Mouse (Mus musculus) lung, embryonic 16.5 days (tissue): ENCODE results near the gene Fuca1. TPM values are rescaled to one million over a fixed set of nuclear protein-coding genes. Genes with fewer than 3 reads are reported as not detected.

Experiments used
- ATAC-seq: fragments of 200-750 bp; cut with Nextera tagmentation; 2 replicates; pipeline ENCODE4 v1.8.0; 2017; ENCODE audit warnings: low read depth, mild to moderate bottlenecking, moderate library complexity
- H3K27ac ChIP-seq: fragments of 300-500 bp; sonication (generic); 2 replicates; pipeline ENCODE4 v1.5.1; 2014; ENCODE audit warnings: mild to moderate bottlenecking, control low read depth, low read length
- H3K27me3 ChIP-seq: fragments of 300-500 bp; sonication (generic); 2 replicates; pipeline ENCODE4 v1.6.1; 2014; ENCODE audit warnings: low read depth, low read length, mixed read lengths; ENCODE audit not compliant: control insufficient read depth, insufficient read depth
- H3K36me3 ChIP-seq: fragments of 300-500 bp; sonication (generic); 2 replicates; pipeline ENCODE4 v1.6.1; 2014; ENCODE audit warnings: low read length; ENCODE audit not compliant: control insufficient read depth, insufficient read depth
- H3K4me1 ChIP-seq: fragments of 300-500 bp; sonication (generic); replicated peaks from 2 replicates; pipeline ENCODE4 v1.6.1; 2014; ENCODE audit warnings: low read length, mixed read lengths; ENCODE audit not compliant: control insufficient read depth, insufficient read depth
- H3K4me2 ChIP-seq: fragments of 300-500 bp; sonication (generic); 2 replicates; pipeline ENCODE4 v1.6.1; 2014; ENCODE audit warnings: low read depth, low read length, control low read depth
- H3K4me3 ChIP-seq: fragments of 300-500 bp; sonication (generic); 2 replicates; pipeline ENCODE4 v1.5.1; 2014; ENCODE audit warnings: mild to moderate bottlenecking, low read length, control low read depth
- H3K9ac ChIP-seq: fragments of 300-500 bp; sonication (generic); 2 replicates; pipeline ENCODE4 v1.6.1; 2014; ENCODE audit warnings: low read length, control low read depth
- H3K9me3 ChIP-seq: fragments of 300-500 bp; sonication (generic); 2 replicates; pipeline ENCODE4 v1.6.1; 2016; ENCODE audit warnings: low read length; ENCODE audit not compliant: control insufficient read depth
- WGBS: fragments of 180-500 bp; shearing (Covaris S2); extraction: QIAGEN DNeasy Blood & Tissue Kit; methylation state at CpG from one replicate; pipeline ENCODE4 v1.1.7; 2014; 5-methylcytosine and 5-hydroxymethylcytosine counted together
- polyA plus RNA-seq: library from polyadenylated mRNA; unstranded; fragments of >200 nt; fragmentation: Nextera tagmentation; extraction: Ambion mirVana; gene quantifications from 2 replicates; pipeline ENCODE4 v1.2.1, GENCODE M21; 2015

The Fuca1 gene
- polyA plus RNA-seq, 1 experiment from 2014 or later, result 76.4 TPM

GRCm38 (mm10) chr4:135886184-135886583 is 34.4 kb upstream of the Fuca1 start:
- Histone ChIP-seq H3K9ac (no peak overlapping the region), H3K36me3 (no peaks in the 10 kb centered on the region), H3K27me3 (no peaks in the 10 kb centered on the region), H3K4me1 (peaks cover 12% of the 10 kb centered on the region), H3K27ac (no peak overlapping the region), H3K9me3 (no peaks in the 10 kb centered on the region), H3K4me2 (no peak overlapping the region), H3K4me3 (no peak overlapping the region)
- 75% methylated on average over 4 of the region's 4 CpGs for WGBS
- ATAC-seq, result no peak

GRCm38 (mm10) chr4:135888448-135889057 is 32.0 kb upstream of the Fuca1 start:
- no peaks in the 10 kb centered on the region for H3K36me3 ChIP-seq
- peaks cover 7% of the 10 kb centered on the region for H3K4me1 ChIP-seq

GRCm38 (mm10) chr4:135889146-135889883 is 31.2 kb upstream of the Fuca1 start:
- 76% methylated on average over 7 of the region's 7 CpGs for WGBS
- no peak overlapping the region for H3K4me3 ChIP-seq
- H3K4me1 ChIP-seq, result no peaks in the 10 kb centered on the region; the same call in 1 of the 2 replicates
- no peak overlapping the region for H3K9ac ChIP-seq
- no peaks in the 10 kb centered on the region for H3K27me3 ChIP-seq
- H3K9me3 ChIP-seq, result no peaks in the 10 kb centered on the region
- H3K36me3 ChIP-seq, result no peaks in the 10 kb centered on the region
- H3K4me2 ChIP-seq, result no peak overlapping the region
- no peak; the same call in 1 of the 2 replicates for ATAC-seq
- no peak overlapping the region for H3K27ac ChIP-seq

More at GRCm38 (mm10) chr4:135888448-135889057, 32.0 kb upstream of the Fuca1 start:
- Histone ChIP-seq H3K4me3 (no peak overlapping the region), H3K4me2 (no peak overlapping the region), H3K9me3 (no peaks in the 10 kb centered on the region), H3K27me3 (no peaks in the 10 kb centered on the region), H3K9ac (no peak overlapping the region), H3K27ac (no peak overlapping the region)
- ATAC-seq, result no peak
- WGBS, result 87% methylated on average over 24 of the region's 24 CpGs

GRCm38 (mm10) chr4:135889884-135890283 is 30.7 kb upstream of the Fuca1 start:
- WGBS, result 1% methylated on average over 4 of the region's 4 CpGs
- no peak overlapping the region for H3K4me2 ChIP-seq
- ATAC-seq, result peak; percentile 91
- no peak overlapping the region for H3K9ac ChIP-seq
- no peaks in the 10 kb centered on the region for H3K9me3 ChIP-seq
- H3K36me3 ChIP-seq, result no peaks in the 10 kb centered on the region
- no peak overlapping the region for H3K27ac ChIP-seq
- H3K4me3 ChIP-seq, result no peak overlapping the region
- H3K4me1 ChIP-seq, result no peaks in the 10 kb centered on the region
- H3K27me3 ChIP-seq, result no peaks in the 10 kb centered on the region

GRCm38 (mm10) chr4:135891539-135891938 is 29.0 kb upstream of the Fuca1 start:
- Histone ChIP-seq H3K9ac (no peak overlapping the region), H3K4me2 (no peak overlapping the region), H3K9me3 (no peaks in the 10 kb centered on the region), H3K4me1 (no peaks in the 10 kb centered on the region), H3K27me3 (no peaks in the 10 kb centered on the region), H3K36me3 (no peaks in the 10 kb centered on the region), H3K27ac (no peak overlapping the region), H3K4me3 (no peak overlapping the region)
- ATAC-seq, result no peak
- whole genome bisulfite sequencing, result 87% methylated on average over 2 of the region's 2 CpGs

- Histone ChIP-seq H3K4me2 (no peak overlapping the region), H3K36me3 (no peaks in the 10 kb centered on the region), H3K27ac (no peak overlapping the region), H3K4me3 (no peak overlapping the region), H3K9me3 (no peaks in the 10 kb centered on the region), H3K27me3 (no peaks in the 10 kb centered on the region), H3K4me1 (no peaks in the 10 kb centered on the region), H3K9ac (no peak overlapping the region)
- no peak for ATAC-seq
- 21% methylated on average over 4 of the region's 4 CpGs for WGBS
Measured at GRCm38 (mm10) chr4:135892884-135893283, 27.7 kb upstream of the Fuca1 start.

- WGBS, result 44% methylated on average over 8 of the region's 8 CpGs
- Histone ChIP-seq H3K36me3 (no peaks in the 10 kb centered on the region), H3K27ac (no peak within 1 kb of the TSS), H3K4me1 (no peaks in the 10 kb centered on the region), H3K4me3 (no peak within 1 kb of the TSS), H3K27me3 (no peaks in the 10 kb centered on the region), H3K9me3 (no peaks in the 10 kb centered on the region), H3K9ac (no peak within 1 kb of the TSS), H3K4me2 (no peak within 1 kb of the TSS)
- ATAC-seq, result no peak
Measured at GRCm38 (mm10) chr4:135895071-135895571, 25.4 kb upstream of the Fuca1 start, which contains the start of gene Cnr2. Gene Cnr2, plus strand, starts transcription at chr4:135895394.

- WGBS, result 69% methylated on average over 6 of the region's 6 CpGs
- H3K27ac ChIP-seq, result no peak overlapping the region
- no peaks in the 10 kb centered on the region for H3K4me1 ChIP-seq
- no peak overlapping the region for H3K4me3 ChIP-seq
- no peaks in the 10 kb centered on the region for H3K9me3 ChIP-seq
- no peak overlapping the region for H3K9ac ChIP-seq
- H3K27me3 ChIP-seq, result no peaks in the 10 kb centered on the region
- no peak for ATAC-seq
- H3K36me3 ChIP-seq, result no peaks in the 10 kb centered on the region
- no peak overlapping the region for H3K4me2 ChIP-seq
Measured at GRCm38 (mm10) chr4:135896157-135896556, 24.4 kb upstream of the Fuca1 start.

- 49% methylated on average over 9 of the region's 9 CpGs for WGBS
- no peak overlapping the region for H3K4me3 ChIP-seq
- H3K9me3 ChIP-seq, result no peaks in the 10 kb centered on the region
- H3K4me2 ChIP-seq, result no peak overlapping the region
- H3K4me1 ChIP-seq, result no peaks in the 10 kb centered on the region
- peak; percentile 41; the same call in 1 of the 2 replicates for ATAC-seq
- H3K27me3 ChIP-seq, result no peaks in the 10 kb centered on the region
- H3K9ac ChIP-seq, result no peak overlapping the region
- no peaks in the 10 kb centered on the region for H3K36me3 ChIP-seq
- no peak overlapping the region for H3K27ac ChIP-seq
Measured at GRCm38 (mm10) chr4:135898380-135899049, 22.0 kb upstream of the Fuca1 start.
